Mouse (Mus musculus): Measurements from ENCODE around the gene Ttc28. TPM values are rescaled to one million over a fixed set of nuclear protein-coding genes. Genes with fewer than 3 reads are reported as not detected.

The Ttc28 gene
- polyA plus RNA-seq, 1 experiment from 2014 or later = 17.8 TPM

DNA sequence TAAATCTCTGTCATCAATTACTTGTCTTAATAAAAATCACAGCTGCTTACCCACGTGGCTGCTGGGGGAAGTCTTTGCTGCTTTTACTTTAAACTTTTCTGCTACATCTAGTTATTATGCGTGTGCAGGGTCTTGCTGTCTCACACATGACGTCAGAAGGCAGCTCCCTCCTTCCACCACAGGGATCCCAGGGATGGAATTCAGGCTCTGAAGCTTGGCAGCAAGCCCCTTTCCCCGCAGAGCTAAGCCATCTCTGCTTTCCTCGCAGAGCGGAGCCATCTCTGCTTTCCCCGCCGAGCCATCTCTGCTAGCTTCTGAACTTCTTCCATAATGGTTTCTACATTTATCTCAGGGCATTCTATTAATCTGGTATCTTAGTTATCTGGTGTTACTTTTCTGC is 128.3 kb downstream of the Ttc28 start:
- no peak for ATAC-seq (ENCODE audit: insufficient number of reproducible peaks, insufficient read depth, low FRiP score, low read depth)
- no peaks in the 10 kb centered on the region for H3K9me3 ChIP-seq (ENCODE audit: control insufficient read depth, low read depth, low read length)
- no peak overlapping the region for H3K27ac ChIP-seq (ENCODE audit: low read length)
- no peak overlapping the region for H3K4me2 ChIP-seq (replicated peaks; ENCODE audit: low read depth, low read length)
- H3K4me3 ChIP-seq (ENCODE audit: low read depth, low read length) = no peak overlapping the region
- peaks cover 33% of the 10 kb centered on the region for H3K4me1 ChIP-seq (ENCODE audit: control insufficient read depth, insufficient read depth, low read length)
- WGBS = 50% methylated on average over 8 of the region's 8 CpGs
- no peak overlapping the region for H3K9ac ChIP-seq (replicated peaks; ENCODE audit: low read depth, low read length)
- H3K27me3 ChIP-seq (ENCODE audit: control insufficient read depth, insufficient read depth, low read length) = no peaks in the 10 kb centered on the region
- H3K36me3 ChIP-seq (ENCODE audit: control insufficient read depth, insufficient read depth, low read length) = no peaks in the 10 kb centered on the region

DNA sequence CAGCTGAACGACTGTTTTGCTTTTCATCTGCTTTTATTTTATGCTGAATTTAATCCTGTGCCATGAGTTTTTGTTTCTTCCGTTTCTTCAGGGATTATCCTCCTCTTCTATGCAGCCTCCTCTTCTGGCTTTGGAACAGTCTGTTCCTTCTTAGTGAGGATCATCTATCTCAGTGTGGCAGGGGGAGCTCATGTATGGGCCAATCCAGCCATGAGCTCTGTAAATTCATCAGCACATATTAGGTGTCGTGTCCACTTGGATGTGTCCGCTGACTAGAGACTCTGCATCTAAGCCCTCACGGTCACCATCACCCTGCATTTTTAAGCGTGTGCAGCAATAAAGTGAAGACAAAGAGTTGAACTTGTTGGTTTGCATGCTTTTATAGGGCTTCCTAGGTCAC is 128.8 kb downstream of the Ttc28 start:
- WGBS = 84% methylated on average over 6 of the region's 6 CpGs
- H3K4me2 ChIP-seq (replicated peaks; ENCODE audit: low read depth, low read length) = no peak overlapping the region
- H3K27ac ChIP-seq (ENCODE audit: low read length) = no peak overlapping the region
- peaks cover 33% of the 10 kb centered on the region for H3K4me1 ChIP-seq (ENCODE audit: control insufficient read depth, insufficient read depth, low read length)
- no peak for ATAC-seq (ENCODE audit: insufficient number of reproducible peaks, insufficient read depth, low FRiP score, low read depth)
- no peaks in the 10 kb centered on the region for H3K36me3 ChIP-seq (ENCODE audit: control insufficient read depth, insufficient read depth, low read length)
- no peaks in the 10 kb centered on the region for H3K27me3 ChIP-seq (ENCODE audit: control insufficient read depth, insufficient read depth, low read length)
- no peak overlapping the region for H3K4me3 ChIP-seq (ENCODE audit: low read depth, low read length)
- H3K9me3 ChIP-seq (ENCODE audit: control insufficient read depth, low read depth, low read length) = no peaks in the 10 kb centered on the region
- H3K9ac ChIP-seq (replicated peaks; ENCODE audit: low read depth, low read length) = no peak overlapping the region

DNA sequence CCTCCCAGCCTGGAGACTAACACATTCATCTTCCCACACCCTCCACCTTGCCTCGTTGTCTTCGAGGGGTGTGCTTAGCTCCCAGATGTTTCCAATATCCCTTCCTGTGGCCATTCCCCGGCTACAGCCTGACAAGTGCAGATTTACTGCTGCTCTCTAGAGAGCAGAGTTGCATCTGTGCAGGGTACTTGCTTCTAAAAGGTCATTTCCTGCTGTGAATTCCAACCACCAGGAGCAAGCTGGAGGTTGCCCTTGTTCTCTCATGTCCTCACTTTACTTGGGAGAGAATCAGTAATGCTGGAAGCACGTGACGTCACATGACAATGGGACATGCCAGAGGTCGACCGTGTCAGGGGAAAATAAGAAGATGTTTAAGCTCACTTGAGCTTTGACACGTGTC is 131.7 kb downstream of the Ttc28 start:
- H3K4me2 ChIP-seq (replicated peaks; ENCODE audit: low read depth, low read length) = no peak overlapping the region
- no peak overlapping the region for H3K27ac ChIP-seq (ENCODE audit: low read length)
- peaks cover 33% of the 10 kb centered on the region for H3K4me1 ChIP-seq (ENCODE audit: control insufficient read depth, insufficient read depth, low read length)

DNA sequence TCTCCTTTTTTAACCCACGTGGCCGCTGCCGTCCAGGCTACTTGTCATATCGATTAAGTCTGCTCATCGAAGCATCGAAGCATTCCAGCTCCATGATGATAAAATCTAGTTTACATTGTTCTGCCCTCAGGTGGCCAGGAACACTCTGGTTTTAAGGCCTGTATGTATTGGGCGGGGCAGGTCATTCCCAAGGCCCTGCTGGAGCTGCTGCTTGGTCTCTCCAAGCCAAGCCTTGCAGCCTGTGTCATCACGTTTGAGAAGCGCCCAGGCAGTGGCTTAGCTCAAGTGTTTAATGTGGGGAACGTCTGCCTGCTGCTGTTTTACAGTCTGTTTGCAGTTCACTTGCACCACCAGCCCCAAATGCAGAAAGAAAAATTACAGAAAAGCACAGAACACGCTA is 132.5 kb downstream of the Ttc28 start:
- no peak for ATAC-seq (ENCODE audit: insufficient number of reproducible peaks, insufficient read depth, low FRiP score, low read depth)
- Histone ChIP-seq H3K27ac (ENCODE audit: low read length) (no peak overlapping the region), H3K9ac (replicated peaks; ENCODE audit: low read depth, low read length) (no peak overlapping the region), H3K36me3 (ENCODE audit: control insufficient read depth, insufficient read depth, low read length) (no peaks in the 10 kb centered on the region), H3K4me2 (replicated peaks; ENCODE audit: low read depth, low read length) (no peak overlapping the region), H3K4me1 (ENCODE audit: control insufficient read depth, insufficient read depth, low read length) (peaks cover 30% of the 10 kb centered on the region), H3K9me3 (ENCODE audit: control insufficient read depth, low read depth, low read length) (no peaks in the 10 kb centered on the region), H3K4me3 (ENCODE audit: low read depth, low read length) (no peak overlapping the region), H3K27me3 (ENCODE audit: control insufficient read depth, insufficient read depth, low read length) (no peaks in the 10 kb centered on the region)
- WGBS = 44% methylated on average over 11 of the region's 11 CpGs

More for the DNA sequence above, 131.7 kb downstream of the Ttc28 start:
- H3K9ac ChIP-seq (replicated peaks; ENCODE audit: low read depth, low read length) = no peak overlapping the region
- H3K27me3 ChIP-seq (ENCODE audit: control insufficient read depth, insufficient read depth, low read length) = no peaks in the 10 kb centered on the region
- H3K4me3 ChIP-seq (ENCODE audit: low read depth, low read length) = no peak overlapping the region
- H3K36me3 ChIP-seq (ENCODE audit: control insufficient read depth, insufficient read depth, low read length) = no peaks in the 10 kb centered on the region
- 19% methylated on average over 8 of the region's 8 CpGs for WGBS
- H3K9me3 ChIP-seq (ENCODE audit: control insufficient read depth, low read depth, low read length) = no peaks in the 10 kb centered on the region
- ATAC-seq (ENCODE audit: insufficient number of reproducible peaks, insufficient read depth, low FRiP score, low read depth) = peak; percentile 49; the same call in 1 of the 2 replicates

DNA sequence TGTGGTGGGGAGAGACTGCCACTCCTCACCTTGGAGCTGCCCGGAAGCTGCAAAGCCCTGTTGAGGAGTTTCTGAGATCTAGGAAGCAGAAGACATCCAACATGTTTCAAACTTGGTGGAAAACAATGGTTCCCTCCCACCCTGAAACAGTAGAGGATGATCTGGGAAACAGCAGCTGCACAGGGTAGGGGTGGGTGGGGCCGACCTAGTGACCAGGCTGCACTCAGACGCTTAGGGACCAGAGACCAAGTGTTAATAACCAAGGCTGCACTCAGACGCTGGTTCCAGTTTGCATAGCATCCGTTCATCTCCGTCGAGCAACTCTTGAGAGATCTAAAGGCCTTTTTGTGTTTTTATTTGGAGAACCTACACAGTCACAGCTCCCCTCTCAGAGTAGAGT is 133.0 kb downstream of the Ttc28 start:
- H3K4me3 ChIP-seq (ENCODE audit: low read depth, low read length) = no peak overlapping the region
- no peaks in the 10 kb centered on the region for H3K27me3 ChIP-seq (ENCODE audit: control insufficient read depth, insufficient read depth, low read length)
- no peak overlapping the region for H3K27ac ChIP-seq (ENCODE audit: low read length)
- 41% methylated on average over 7 of the region's 7 CpGs for WGBS
- no peaks in the 10 kb centered on the region for H3K36me3 ChIP-seq (ENCODE audit: control insufficient read depth, insufficient read depth, low read length)
- H3K4me2 ChIP-seq (replicated peaks; ENCODE audit: low read depth, low read length) = no peak overlapping the region
- no peaks in the 10 kb centered on the region for H3K9me3 ChIP-seq (ENCODE audit: control insufficient read depth, low read depth, low read length)
- peaks cover 30% of the 10 kb centered on the region for H3K4me1 ChIP-seq (ENCODE audit: control insufficient read depth, insufficient read depth, low read length)
- H3K9ac ChIP-seq (replicated peaks; ENCODE audit: low read depth, low read length) = no peak overlapping the region
- no peak for ATAC-seq (ENCODE audit: insufficient number of reproducible peaks, insufficient read depth, low FRiP score, low read depth)

DNA sequence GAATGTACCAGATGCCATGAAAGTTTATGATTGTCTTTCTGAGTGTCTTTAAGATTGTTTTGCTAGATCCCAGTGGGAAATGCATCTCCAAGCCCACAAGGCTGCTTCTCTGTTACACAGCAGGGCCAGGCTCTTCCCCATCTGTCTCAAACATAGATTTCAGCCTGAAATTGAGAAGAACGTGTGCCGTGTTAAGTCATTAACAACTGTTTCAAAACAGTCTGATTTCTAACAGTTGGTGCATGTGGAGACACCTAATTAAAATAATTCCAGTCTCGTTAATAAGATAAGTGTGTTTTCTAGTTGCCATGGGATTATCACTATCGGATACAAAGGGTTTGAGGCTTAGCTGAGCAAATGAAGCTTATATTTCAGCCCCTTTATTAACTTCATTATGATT is 135.4 kb downstream of the Ttc28 start:
- H3K4me3 ChIP-seq (ENCODE audit: low read depth, low read length) = no peak overlapping the region
- WGBS = 81% methylated on average over 4 of the region's 4 CpGs
- H3K27me3 ChIP-seq (ENCODE audit: control insufficient read depth, insufficient read depth, low read length) = no peaks in the 10 kb centered on the region
- H3K27ac ChIP-seq (ENCODE audit: low read length) = no peak overlapping the region
- no peaks in the 10 kb centered on the region for H3K36me3 ChIP-seq (ENCODE audit: control insufficient read depth, insufficient read depth, low read length)
- peaks cover 25% of the 10 kb centered on the region for H3K4me1 ChIP-seq (ENCODE audit: control insufficient read depth, insufficient read depth, low read length)
- no peak overlapping the region for H3K9ac ChIP-seq (replicated peaks; ENCODE audit: low read depth, low read length)
- ATAC-seq (ENCODE audit: insufficient number of reproducible peaks, insufficient read depth, low FRiP score, low read depth) = no peak
- H3K4me2 ChIP-seq (replicated peaks; ENCODE audit: low read depth, low read length) = no peak overlapping the region
- H3K9me3 ChIP-seq (ENCODE audit: control insufficient read depth, low read depth, low read length) = no peaks in the 10 kb centered on the region

DNA sequence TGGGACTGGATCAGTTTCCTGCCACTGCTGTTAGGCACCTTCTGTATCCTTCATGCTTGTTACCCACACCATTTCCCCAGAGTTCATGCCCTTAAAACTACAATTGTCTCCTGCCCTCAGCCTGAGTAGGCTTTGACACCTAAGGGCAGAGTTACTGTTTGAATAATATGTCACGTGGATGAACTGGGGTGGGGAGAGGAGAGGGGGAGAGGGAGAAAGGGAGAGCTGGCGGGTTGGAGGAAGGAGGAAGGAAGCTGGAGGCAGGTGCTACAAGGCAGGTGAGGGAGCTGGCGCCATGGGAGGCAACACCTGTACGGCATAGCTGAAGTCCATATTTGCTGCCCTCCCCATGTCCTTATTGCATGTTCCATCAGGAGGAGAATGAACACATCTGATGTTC is 137.7 kb downstream of the Ttc28 start:
- Histone ChIP-seq H3K27me3 (ENCODE audit: control insufficient read depth, insufficient read depth, low read length) (no peaks in the 10 kb centered on the region), H3K27ac (ENCODE audit: low read length) (no peak overlapping the region), H3K4me2 (replicated peaks; ENCODE audit: low read depth, low read length) (no peak overlapping the region), H3K9me3 (ENCODE audit: control insufficient read depth, low read depth, low read length) (no peaks in the 10 kb centered on the region), H3K4me3 (ENCODE audit: low read depth, low read length) (no peak overlapping the region), H3K4me1 (ENCODE audit: control insufficient read depth, insufficient read depth, low read length) (peaks cover 7% of the 10 kb centered on the region), H3K36me3 (ENCODE audit: control insufficient read depth, insufficient read depth, low read length) (no peaks in the 10 kb centered on the region), H3K9ac (replicated peaks; ENCODE audit: low read depth, low read length) (no peak overlapping the region)
- ATAC-seq (ENCODE audit: insufficient number of reproducible peaks, insufficient read depth, low FRiP score, low read depth) = peak; percentile 78; the same call in 1 of the 2 replicates
- 56% methylated on average over 4 of the region's 4 CpGs for WGBS

DNA sequence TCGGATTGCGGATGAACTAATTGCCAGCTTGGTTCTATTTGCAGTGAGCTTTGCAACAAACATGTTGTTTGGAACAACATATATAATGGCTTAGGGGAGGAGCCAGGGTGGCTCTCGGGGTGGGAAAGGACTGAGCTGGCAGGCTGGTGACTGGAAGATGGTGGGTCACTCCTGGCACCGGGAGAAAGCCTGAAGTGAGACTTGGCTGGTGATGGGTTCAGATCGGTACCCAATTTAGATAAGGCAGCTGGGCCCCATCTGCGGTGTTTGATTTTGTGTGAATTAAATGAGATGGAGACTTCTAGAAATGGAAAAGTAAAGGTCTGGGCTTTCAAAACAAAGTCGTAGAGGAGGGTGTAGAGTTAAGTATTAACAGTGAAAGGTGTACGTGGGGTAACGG is 142.7 kb downstream of the Ttc28 start:
- WGBS = 82% methylated on average over 9 of the region's 9 CpGs
- Histone ChIP-seq H3K36me3 (ENCODE audit: control insufficient read depth, insufficient read depth, low read length) (no peaks in the 10 kb centered on the region), H3K27ac (ENCODE audit: low read length) (no peak overlapping the region), H3K4me2 (replicated peaks; ENCODE audit: low read depth, low read length) (no peak overlapping the region), H3K9ac (replicated peaks; ENCODE audit: low read depth, low read length) (no peak overlapping the region), H3K27me3 (ENCODE audit: control insufficient read depth, insufficient read depth, low read length) (no peaks in the 10 kb centered on the region), H3K9me3 (ENCODE audit: control insufficient read depth, low read depth, low read length) (no peaks in the 10 kb centered on the region), H3K4me1 (ENCODE audit: control insufficient read depth, insufficient read depth, low read length) (peaks cover 43% of the 10 kb centered on the region), H3K4me3 (ENCODE audit: low read depth, low read length) (no peak overlapping the region)
- ATAC-seq (ENCODE audit: insufficient number of reproducible peaks, insufficient read depth, low FRiP score, low read depth) = no peak

DNA sequence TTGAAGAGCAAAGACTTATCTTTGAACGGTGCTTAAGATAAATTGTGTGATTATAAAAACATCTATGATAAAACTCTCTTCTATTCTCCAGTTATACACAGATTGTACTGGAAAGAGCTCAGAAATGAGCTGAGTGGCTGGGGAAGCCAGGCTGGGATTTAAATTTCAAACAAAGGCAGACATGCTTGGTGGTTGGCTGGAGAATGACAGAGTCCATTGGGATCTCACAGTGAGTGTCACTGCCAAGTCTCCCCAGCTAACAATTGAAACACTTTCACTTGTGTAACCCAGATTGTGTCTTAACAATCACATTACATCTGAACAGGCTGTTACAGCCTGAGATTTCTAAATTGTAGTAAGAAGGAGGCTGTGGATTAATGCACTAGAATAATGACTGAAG is 143.3 kb downstream of the Ttc28 start:
- Histone ChIP-seq H3K4me3 (ENCODE audit: low read depth, low read length) (no peak overlapping the region), H3K4me1 (ENCODE audit: control insufficient read depth, insufficient read depth, low read length) (peaks cover 48% of the 10 kb centered on the region), H3K27ac (ENCODE audit: low read length) (no peak overlapping the region), H3K9ac (replicated peaks; ENCODE audit: low read depth, low read length) (no peak overlapping the region), H3K36me3 (ENCODE audit: control insufficient read depth, insufficient read depth, low read length) (no peaks in the 10 kb centered on the region), H3K27me3 (ENCODE audit: control insufficient read depth, insufficient read depth, low read length) (no peaks in the 10 kb centered on the region), H3K4me2 (replicated peaks; ENCODE audit: low read depth, low read length) (no peak overlapping the region), H3K9me3 (ENCODE audit: control insufficient read depth, low read depth, low read length) (no peaks in the 10 kb centered on the region)
- WGBS = 64% methylated on average over 1 of the region's 1 CpGs
- ATAC-seq (ENCODE audit: insufficient number of reproducible peaks, insufficient read depth, low FRiP score, low read depth) = no peak

Data from stomach, embryonic 14.5 days (tissue).